ENCODE assay signal across 31 mouse cellular contexts in genomic region chr17:62199559-62199958, GRCm38 (mm10).
DNase-seq lines count a peak whose midpoint lies in the region; ATAC-seq and TF ChIP-seq lines count a peak whose summit lies in the region.
"Had no signal": no experiment of that assay in that cellular context is flagged by ENCODE, and none has a peak within 500 bp of the region (broad histone marks: within the 10 kb centered on the region; RNA-seq: fewer than 3 reads in every experiment).

No protein-coding gene starts in this region.

- DNase-seq in forebrain, embryonic 14.5 days (ENCODE audit: low spot score) = peak; percentile 24
- DNase-seq in left cerebral cortex, postnatal 14 days (ENCODE audit: low spot score in 2 of 2) = peak; percentile 7 to 14
- no peak for DNase-seq in left cerebral cortex, postnatal 4 days
- peak; percentile 15 to 19 for DNase-seq in layer of hippocampus, adult 2 months (ENCODE audit: low spot score in 2 of 2)
- no peak for DNase-seq in liver, postnatal 0 days
- no peak for DNase-seq in adrenal gland, postnatal 10 days
- DNase-seq: adrenal gland, adult 8-10 months; cerebellum, adult 18-20 months; cerebellum, postnatal 14 days; gastrocnemius, adult 2 months; gastrocnemius, postnatal 36 days; heart, adult 18-20 months; kidney, postnatal 25 days; liver, embryonic 13.5 days; lung, adult 2 months; lung, postnatal 10 days; retina, postnatal 1 day; right cerebral cortex, postnatal 25 days; spleen, adult 18-20 months; thymus, adult 18-20 months; thymus, postnatal 25 days had no signal

- no peak for TF ChIP-seq CTCF in layer of hippocampus, adult 2 months (conservative IDR thresholded peaks at IDR 0.05)
- TF ChIP-seq CTCF in liver, postnatal 0 days (IDR thresholded peaks at IDR 0.05; ENCODE audit: low read depth) = no peak

- H3K36me3 ChIP-seq in forebrain, embryonic 14.5 days (ENCODE audit: control insufficient read depth, insufficient read depth, low read length) = no peaks in the 10 kb centered on the region
- no peaks in the 10 kb centered on the region for H3K36me3 ChIP-seq in forebrain, embryonic 12.5 days (replicated peaks)
- H3K36me3 ChIP-seq in liver, postnatal 0 days (replicated peaks; ENCODE audit: insufficient read depth, low read length) = no peaks in the 10 kb centered on the region
- H3K36me3 ChIP-seq: G1E; heart, embryonic 12.5 days; limb, embryonic 10.5 days; limb, embryonic 15.5 days; liver, embryonic 13.5 days; midbrain, embryonic 13.5 days had no signal

- WGBS in forebrain, embryonic 14.5 days = 83% methylated on average over 6 of the region's 6 CpGs
- 79% methylated on average over 6 of the region's 6 CpGs for WGBS in forebrain, embryonic 12.5 days
- 75% methylated on average over 6 of the region's 6 CpGs for WGBS in liver, postnatal 0 days (ENCODE audit: insufficient replicate concordance)

- no peaks in the 10 kb centered on the region for H3K27me3 ChIP-seq in forebrain, embryonic 14.5 days (replicated peaks; ENCODE audit: control insufficient read depth, insufficient read depth, low read length)
- no peaks in the 10 kb centered on the region for H3K27me3 ChIP-seq in forebrain, embryonic 12.5 days
- no peaks in the 10 kb centered on the region for H3K27me3 ChIP-seq in liver, postnatal 0 days (ENCODE audit: insufficient read depth, low read length)
- H3K27me3 ChIP-seq: heart, embryonic 12.5 days; limb, embryonic 15.5 days; liver, embryonic 13.5 days; midbrain, embryonic 13.5 days had no signal

- ATAC-seq in forebrain, embryonic 14.5 days = no peak
- ATAC-seq in forebrain, embryonic 12.5 days (ENCODE audit: low FRiP score) = no peak
- no peak for ATAC-seq in liver, postnatal 0 days
- ATAC-seq: intestine, postnatal 0 days; midbrain, embryonic 13.5 days had no signal

- H3K9me3 ChIP-seq in forebrain, embryonic 14.5 days (replicated peaks; ENCODE audit: control insufficient read depth, low read length) = no peaks in the 10 kb centered on the region
- H3K9me3 ChIP-seq in forebrain, embryonic 12.5 days = no peaks in the 10 kb centered on the region
- H3K9me3 ChIP-seq in liver, postnatal 0 days (ENCODE audit: low read length) = no peaks in the 10 kb centered on the region
- H3K9me3 ChIP-seq: G1E; heart, embryonic 12.5 days; limb, embryonic 10.5 days; limb, embryonic 15.5 days; liver, embryonic 13.5 days; midbrain, embryonic 13.5 days had no signal

- no peak overlapping the region for H3K4me3 ChIP-seq in forebrain, embryonic 14.5 days (ENCODE audit: low read depth, low read length)
- H3K4me3 ChIP-seq in forebrain, embryonic 12.5 days (replicated peaks) = no peak overlapping the region
- H3K4me3 ChIP-seq in layer of hippocampus, adult 2 months = no peak overlapping the region
- no peak overlapping the region for H3K4me3 ChIP-seq in liver, postnatal 0 days (ENCODE audit: low read depth, low read length)
- H3K4me3 ChIP-seq: erythroblast, embryonic 14.5 days; gastrocnemius, adult 2 months; heart, embryonic 12.5 days; limb, embryonic 10.5 days; limb, embryonic 15.5 days; liver, embryonic 13.5 days; midbrain, embryonic 13.5 days had no signal

- no peaks in the 10 kb centered on the region for H3K4me1 ChIP-seq in forebrain, embryonic 14.5 days (ENCODE audit: control insufficient read depth, insufficient read depth, low read length)
- H3K4me1 ChIP-seq in forebrain, embryonic 12.5 days = no peaks in the 10 kb centered on the region
- H3K4me1 ChIP-seq in liver, postnatal 0 days (ENCODE audit: insufficient read depth) = no peaks in the 10 kb centered on the region
- H3K4me1 ChIP-seq: heart, embryonic 12.5 days; limb, embryonic 10.5 days; limb, embryonic 15.5 days; liver, embryonic 13.5 days; midbrain, embryonic 13.5 days had no signal

- TF ChIP-seq EP300 in liver, postnatal 0 days (IDR thresholded peaks at IDR 0.05; ENCODE audit: low read depth) = no peak

- H3K27ac ChIP-seq in forebrain, embryonic 14.5 days (ENCODE audit: low read depth, low read length) = no peak overlapping the region
- H3K27ac ChIP-seq in forebrain, embryonic 12.5 days = no peak overlapping the region
- H3K27ac ChIP-seq in layer of hippocampus, adult 2 months = no peak overlapping the region
- H3K27ac ChIP-seq in liver, postnatal 0 days (ENCODE audit: low read depth) = no peak overlapping the region
- H3K27ac ChIP-seq: gastrocnemius, adult 2 months; hindbrain, embryonic 14.5 days; limb, embryonic 10.5 days; limb, embryonic 15.5 days; liver, embryonic 13.5 days; macrophage; midbrain, embryonic 13.5 days had no signal

- no peak overlapping the region for H3K9ac ChIP-seq in forebrain, embryonic 14.5 days (ENCODE audit: low read length)
- H3K9ac ChIP-seq in forebrain, embryonic 12.5 days = no peak overlapping the region
- no peak overlapping the region for H3K9ac ChIP-seq in liver, postnatal 0 days (replicated peaks)
- H3K9ac ChIP-seq: heart, embryonic 12.5 days; hindbrain, embryonic 14.5 days; limb, embryonic 15.5 days; liver, embryonic 13.5 days; midbrain, embryonic 13.5 days had no signal

- intact Hi-C loops in left cerebral cortex, postnatal 14 days (cut with DNase I) = no loop called here
- intact Hi-C loops in left cerebral cortex, postnatal 4 days (cut with DNase I) = no loop called here

- no peak overlapping the region for H3K4me2 ChIP-seq in forebrain, embryonic 14.5 days (ENCODE audit: low read length)
- H3K4me2 ChIP-seq in forebrain, embryonic 12.5 days = no peak overlapping the region
- no peak overlapping the region for H3K4me2 ChIP-seq in liver, postnatal 0 days (ENCODE audit: low read depth, low read length)
- H3K4me2 ChIP-seq: heart, embryonic 12.5 days; hindbrain, embryonic 14.5 days; limb, embryonic 15.5 days; liver, embryonic 13.5 days; midbrain, embryonic 13.5 days had no signal

Comparison
In these comparisons a context has a peak if more than half of its experiments do, and no peak if none do; other contexts are left out.
1. DNase-seq: peak in forebrain, embryonic 14.5 days (single experiment), left cerebral cortex, postnatal 14 days (2 of 2) and layer of hippocampus, adult 2 months (2 of 2); none in left cerebral cortex, postnatal 4 days (single experiment), liver, postnatal 0 days (single experiment) and adrenal gland, postnatal 10 days (single experiment).